Mouse (Mus musculus) bone marrow macrophage, adult 2 months (primary cell): ENCODE data around the gene Epo. TPM values are rescaled to one million over a fixed set of nuclear protein-coding genes. Genes with fewer than 3 reads are reported as not detected.

Source experiments
- H3K27ac ChIP-seq: 2 replicates; pipeline ENCODE4 v1.5.1; 2012; ENCODE audit warnings: low read depth, low read length; ENCODE audit not compliant: insufficient read depth
- H3K4me1 ChIP-seq: 2 replicates; pipeline ENCODE4 v1.6.1; 2012; ENCODE audit warnings: low read length; ENCODE audit not compliant: control insufficient read depth, insufficient read depth
- H3K4me3 ChIP-seq: 2 replicates; pipeline ENCODE4 v1.5.1; 2012; ENCODE audit warnings: mild to moderate bottlenecking, low read length, moderate library complexity; ENCODE audit not compliant: insufficient read depth
- CTCF ChIP-seq: IDR thresholded peaks from 2 replicates; pipeline ENCODE4 v1.5.1; 2012; ENCODE audit warnings: low read depth, mild to moderate bottlenecking, low read length, moderate library complexity
- POLR2A ChIP-seq: IDR thresholded peaks from 2 replicates; pipeline ENCODE4 v1.6.1; 2012; ENCODE audit warnings: mild to moderate bottlenecking, low read depth, low read length, borderline replicate concordance
- polyA plus RNA-seq: library from polyadenylated mRNA; stranded (reverse); fragments of >200 nt; gene quantifications from 2 replicates; pipeline ENCODE4 v1.2.4, GENCODE M21; 2012; ENCODE audit not compliant: missing spikeins, insufficient read depth, insufficient read length

Epo gene
- polyA plus RNA-seq, 1 experiment = not detected

DNA sequence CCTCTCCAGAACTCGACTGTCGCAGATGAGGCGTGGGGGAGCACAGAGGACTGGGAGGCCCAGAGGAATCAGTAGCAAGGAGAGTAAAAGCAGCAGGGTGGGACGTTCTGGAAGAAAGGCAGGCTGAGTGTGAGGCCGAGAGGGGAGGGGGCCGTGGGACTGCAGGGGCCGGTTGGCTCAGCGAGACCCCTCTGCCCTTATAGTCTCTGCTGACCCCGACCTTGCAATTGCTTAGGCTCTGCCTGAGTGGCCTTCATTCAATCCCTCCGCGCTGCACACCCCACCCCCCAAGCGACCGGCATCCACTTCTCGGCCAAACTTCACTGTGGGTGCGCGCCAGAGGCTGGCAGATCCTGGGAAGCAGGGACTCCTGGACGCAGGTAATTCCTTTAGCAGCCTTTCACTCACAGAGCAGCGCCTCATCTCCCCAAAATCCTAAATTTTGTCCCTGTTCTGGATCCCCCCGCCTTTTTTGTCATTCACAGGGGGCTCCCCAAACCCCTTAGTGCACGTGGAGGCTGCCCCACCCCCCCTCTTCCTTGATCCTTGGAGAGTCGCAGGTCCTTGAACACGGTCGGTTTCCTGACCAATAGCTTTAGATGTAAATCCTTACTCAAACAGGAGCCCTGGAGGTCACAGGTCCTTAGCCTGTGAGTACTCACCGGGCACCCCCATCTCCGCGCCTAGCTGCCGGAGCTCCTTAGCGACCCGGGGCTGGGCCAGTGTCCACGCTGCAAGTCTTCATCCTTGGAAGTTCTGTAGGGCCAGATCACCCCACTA is 47.8 kb downstream of the Epo start:
- Histone ChIP-seq H3K27ac (no peak overlapping the region), H3K4me3 (no peak overlapping the region), H3K4me1 (no peaks in the 10 kb centered on the region)
- TF ChIP-seq POLR2A (no peak), CTCF (no peak)

- TF ChIP-seq CTCF (no peak), POLR2A (no peak)
- Histone ChIP-seq H3K27ac (no peak overlapping the region), H3K4me3 (no peak overlapping the region), H3K4me1 (no peaks in the 10 kb centered on the region)
Observed at GRCm38 (mm10) chr5:137481897-137482296, 51.1 kb downstream of the Epo start.

- Histone ChIP-seq H3K4me3 (no peak overlapping the region), H3K27ac (no peak overlapping the region)
Observed at GRCm38 (mm10) chr5:137481138-137481537, 51.9 kb downstream of the Epo start.

DNA sequence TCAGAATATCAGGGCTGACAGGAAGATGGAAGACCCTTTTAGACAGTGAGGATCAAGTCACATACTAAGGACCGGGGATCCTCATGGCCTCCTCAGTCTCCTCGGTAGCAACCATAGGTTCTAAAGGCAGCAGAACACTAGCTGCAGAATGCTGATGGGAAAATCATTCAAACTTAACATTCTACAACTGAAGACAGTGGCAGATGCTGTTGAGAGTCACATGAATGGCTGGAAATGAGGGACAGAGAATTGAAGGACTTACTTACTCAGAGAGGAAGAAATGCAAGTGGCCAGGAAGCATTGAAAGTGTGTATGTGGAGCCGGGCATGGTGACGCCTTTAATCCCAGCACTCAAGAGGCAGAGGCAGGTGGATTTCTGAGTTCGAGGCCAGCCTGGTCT is 56.1 kb downstream of the Epo start, which contains the start of gene Zan:
Gene Zan, minus strand, starts transcription at position 101 of the 400 bp plus-strand sequence.
- H3K4me1 ChIP-seq = no peaks in the 10 kb centered on the region; the same call in 1 of the 2 replicates
- no peak for TF ChIP-seq POLR2A
- no peak for TF ChIP-seq CTCF

More at GRCm38 (mm10) chr5:137481138-137481537, 51.9 kb downstream of the Epo start:
- no peaks in the 10 kb centered on the region for H3K4me1 ChIP-seq
- TF ChIP-seq POLR2A = no peak
- peak; percentile 38; the same call in 1 of the 2 replicates for TF ChIP-seq CTCF

GRCm38 (mm10) chr5:137474351-137474750 is 58.7 kb downstream of the Epo start:
- Histone ChIP-seq H3K27ac (no peak overlapping the region), H3K4me3 (no peak overlapping the region), H3K4me1 (no peaks in the 10 kb centered on the region; the same call in 1 of the 2 replicates)
- TF ChIP-seq CTCF (no peak), POLR2A (no peak)

More for the DNA sequence above, 56.1 kb downstream of the Epo start, which contains the start of gene Zan:
- H3K4me3 ChIP-seq = no peak within 1 kb of the TSS
- H3K27ac ChIP-seq = no peak within 1 kb of the TSS

GRCm38 (mm10) chr5:137472252-137472904 is 60.7 kb downstream of the Epo start:
- no peaks in the 10 kb centered on the region; the same call in 1 of the 2 replicates for H3K4me1 ChIP-seq

GRCm38 (mm10) chr5:137466946-137467345 is 66.1 kb downstream of the Epo start:
- no peak for TF ChIP-seq CTCF
- H3K27ac ChIP-seq = no peak overlapping the region
- H3K4me1 ChIP-seq = no peaks in the 10 kb centered on the region
- no peak overlapping the region for H3K4me3 ChIP-seq

More at GRCm38 (mm10) chr5:137472252-137472904, 60.7 kb downstream of the Epo start:
- H3K27ac ChIP-seq = no peak overlapping the region
- H3K4me3 ChIP-seq = no peak overlapping the region
- TF ChIP-seq POLR2A = no peak
- TF ChIP-seq CTCF = no peak

DNA sequence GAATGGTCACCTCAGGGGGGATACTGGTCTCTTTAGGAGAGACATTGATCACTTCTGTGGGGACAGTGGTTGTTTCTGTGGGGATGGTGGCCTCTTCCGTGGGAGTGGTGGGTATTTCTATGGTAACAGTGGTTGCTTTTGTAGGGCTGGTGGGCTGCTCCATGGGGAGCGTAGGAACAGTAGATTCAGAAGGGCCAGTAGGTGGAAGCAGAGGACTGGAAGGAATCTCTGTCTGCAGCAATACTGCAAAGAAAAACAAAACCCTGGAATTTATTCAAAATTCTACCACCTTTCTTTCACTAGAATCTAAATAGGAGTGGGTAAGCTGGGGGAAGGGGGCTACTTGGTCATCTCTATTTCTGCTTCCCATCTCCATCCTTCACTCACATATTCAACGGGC is 68.0 kb downstream of the Epo start:
- H3K4me1 ChIP-seq = no peaks in the 10 kb centered on the region
- H3K4me3 ChIP-seq = no peak overlapping the region
- no peak for TF ChIP-seq CTCF
- TF ChIP-seq POLR2A = no peak
- no peak overlapping the region for H3K27ac ChIP-seq

DNA sequence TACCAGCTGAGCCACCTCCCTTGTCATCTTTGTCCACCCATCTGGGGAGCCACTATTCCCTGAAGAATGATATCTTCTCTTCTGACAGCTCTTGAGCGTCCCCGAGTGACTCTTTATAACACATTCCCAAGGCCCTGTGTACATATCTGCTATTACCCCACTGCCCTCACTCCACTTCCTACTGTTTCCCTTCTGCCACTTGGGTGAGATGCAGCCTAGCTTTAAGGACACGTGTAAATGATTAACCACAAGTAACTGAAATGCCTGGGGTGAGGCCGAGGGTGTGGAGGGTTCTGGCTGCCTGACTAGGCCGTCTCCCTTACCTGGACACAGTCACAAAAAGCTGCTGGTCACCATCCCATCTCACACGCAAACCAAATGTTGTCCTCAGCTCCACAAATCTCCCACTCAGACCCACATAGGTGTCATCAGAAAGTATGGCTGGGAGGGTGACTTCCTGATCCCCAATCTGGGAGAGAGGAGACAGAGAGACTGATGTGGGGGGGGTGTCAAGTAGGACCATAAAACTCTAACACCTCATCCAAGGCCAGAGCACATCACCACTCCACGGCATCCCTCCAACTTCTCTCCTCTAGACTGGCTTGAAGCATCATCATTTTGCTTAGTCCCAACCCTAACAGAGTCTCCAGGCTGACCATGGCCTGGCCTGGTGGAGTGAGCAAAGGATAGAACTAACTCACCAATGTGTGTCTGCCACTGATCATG is 77.0 kb downstream of the Epo start:
- H3K27ac ChIP-seq = no peak overlapping the region
- TF ChIP-seq CTCF = no peak
- TF ChIP-seq POLR2A = no peak
- H3K4me1 ChIP-seq = peaks cover 2% of the 10 kb centered on the region; the same call in 1 of the 2 replicates
- H3K4me3 ChIP-seq = no peak overlapping the region
